Comparison of ENCODE assay signal across 9 mouse cellular contexts in the genomic region with DNA sequence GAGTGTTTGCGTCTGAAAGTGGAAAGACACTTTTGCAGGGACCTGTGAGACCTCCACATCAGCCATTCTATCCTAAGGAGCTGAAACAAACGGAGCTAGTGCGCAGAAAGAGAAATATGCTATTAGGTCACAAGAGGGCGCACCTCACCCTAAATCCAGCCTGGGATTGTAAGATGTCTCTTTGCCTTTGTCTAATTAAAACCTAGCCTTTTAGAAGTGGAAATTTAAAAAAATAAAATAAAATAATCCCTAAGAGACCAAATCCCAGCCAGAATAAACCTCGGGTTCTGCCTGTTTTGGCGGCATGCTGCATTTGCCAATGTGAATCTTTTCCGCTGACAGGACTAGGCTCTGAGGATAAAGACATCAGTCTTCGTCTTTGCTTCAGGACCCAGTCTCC. TPM values are rescaled to one million over a fixed set of nuclear protein-coding genes. Genes with fewer than 3 reads are reported as not detected.
DNase-seq lines count a peak whose midpoint lies in the region; ATAC-seq lines count a peak whose summit lies in the region.
"Had no signal": no experiment of that assay in that cellular context is flagged by ENCODE, and none has a peak within 500 bp of the region (broad histone marks: within the 10 kb centered on the region; RNA-seq: fewer than 3 reads in every experiment).

No protein-coding gene starts in this region.

- ATAC-seq in cerebellum, adult (ENCODE audit: insufficient number of reproducible peaks, low FRiP score, low TSS enrichment) = no peak
- no peak for ATAC-seq in neural tube, embryonic 15.5 days (ENCODE audit: low FRiP score)

- H3K9me3 ChIP-seq in neural tube, embryonic 15.5 days (replicated peaks) = no peaks in the 10 kb centered on the region
- H3K9me3 ChIP-seq: neural tube, embryonic 12.5 days had no signal

- intact Hi-C loops in left cerebral cortex, postnatal 14 days (cut with DNase I) = loop anchor here (2.0 to 10.0 kb wide), 4 partner anchors 39 to 245 kb away; a partner anchor contains a TSS

- 15% methylated on average over 8 of the region's 8 CpGs for WGBS in neural tube, embryonic 15.5 days

- no peaks in the 10 kb centered on the region for H3K27me3 ChIP-seq in neural tube, embryonic 15.5 days (replicated peaks)

- peaks cover 22% of the 10 kb centered on the region for H3K4me1 ChIP-seq in neural tube, embryonic 15.5 days

- H3K4me2 ChIP-seq in neural tube, embryonic 15.5 days = no peak overlapping the region
- H3K4me2 ChIP-seq: neural tube, embryonic 12.5 days had no signal

- H3K9ac ChIP-seq in neural tube, embryonic 15.5 days (replicated peaks) = no peak overlapping the region
- H3K9ac ChIP-seq: neural tube, embryonic 12.5 days had no signal

- H3K36me3 ChIP-seq in neural tube, embryonic 15.5 days = no peaks in the 10 kb centered on the region
- H3K36me3 ChIP-seq: neural tube, embryonic 12.5 days had no signal

- H3K4me3 ChIP-seq in neural tube, embryonic 15.5 days (replicated peaks) = no peak overlapping the region
- H3K4me3 ChIP-seq: neural tube, embryonic 12.5 days had no signal

- H3K27ac ChIP-seq in neural tube, embryonic 15.5 days (replicated peaks) = peak overlapping the region; percentile 4; the same call in 1 of the 2 replicates
- H3K27ac ChIP-seq: neural tube, embryonic 12.5 days had no signal

- DNase-seq in cerebellum, adult 11 months = peak; percentile 48
- DNase-seq in right cerebral cortex, adult 18-20 months = peak; percentile 43
- DNase-seq in right cerebral cortex, postnatal 14 days = no peak
- peak; percentile 92 for DNase-seq in embryo, embryonic 10.5 days (ENCODE audit: low spot score)
- peak; percentile 71 for DNase-seq in left cerebral cortex, postnatal 14 days (ENCODE audit: low spot score in 2 of 2)
- DNase-seq in ovary, postnatal 14 days (ENCODE audit: low spot score) = no peak

RNA-seq across cellular contexts. Expression of a gene that starts 3.4 kb away (rescaled TPM):
- total RNA-seq in left cerebral cortex, postnatal 14 days (2021) = 1 to 10 TPM; 5.9 to 6.9 TPM
- polyA plus RNA-seq in neural tube, embryonic 15.5 days (2015; fragmentation: Nextera tagmentation; extraction: Ambion mirVana) = 4.3 and 4.5 TPM in 2 replicates

RNA-seq across cellular contexts. Expression of a gene that starts 5.1 kb away (rescaled TPM):
- 1 to 10 TPM; 1.2 to 1.3 TPM for total RNA-seq in left cerebral cortex, postnatal 14 days (2021)
- 2.0 and 3.0 TPM in 2 replicates for polyA plus RNA-seq in neural tube, embryonic 15.5 days (2015; fragmentation: Nextera tagmentation; extraction: Ambion mirVana)

RNA-seq across cellular contexts. Expression of a gene that starts 41.2 kb away (rescaled TPM):
- 10 to 100 TPM; 74.8 to 77.2 TPM for total RNA-seq in left cerebral cortex, postnatal 14 days (2021)
- polyA plus RNA-seq in neural tube, embryonic 15.5 days (2015; fragmentation: Nextera tagmentation; extraction: Ambion mirVana) = 47.6 and 54.5 TPM in 2 replicates

Comparison
In these comparisons a context has a peak if more than half of its experiments do, and no peak if none do; other contexts are left out.
1. DNase-seq: peak in cerebellum, adult 11 months (single experiment), right cerebral cortex, adult 18-20 months (single experiment), embryo, embryonic 10.5 days (single experiment) and left cerebral cortex, postnatal 14 days (2 of 2); none in right cerebral cortex, postnatal 14 days (single experiment) and ovary, postnatal 14 days (single experiment).